Mouse (Mus musculus): ENCODE measurements around the gene Zfp574. TPM values are rescaled to one million over a fixed set of nuclear protein-coding genes. Genes with fewer than 3 reads are reported as not detected.

Gene Zfp574
- total and polyA plus RNA-seq, 3 experiments, result 16.3 to 30.2 TPM; not detected in 1

GRCm38 (mm10) chr7:25068724-25069123 is 3.6 kb upstream of the Zfp574 start:
- Histone ChIP-seq H3K27ac (ENCODE audit: control insufficient read depth, low read depth, low read length) (no peak overlapping the region), H3K27me3 (ENCODE audit: control insufficient read depth in 1 of 2, insufficient read depth in 2 of 2, low read length in 2 of 2) (no peaks in the 10 kb centered on the region)
- TF ChIP-seq MYB (IDR thresholded peaks at IDR 0.05; ENCODE audit: low read depth, low read length), result no peak
- TF ChIP-seq MAFK (IDR thresholded peaks at IDR 0.05; ENCODE audit: borderline replicate concordance, low read depth, low read length), result no peak
- TF ChIP-seq ETS1 (IDR thresholded peaks at IDR 0.05; ENCODE audit: low read depth, low read length), result no peak
- TF ChIP-seq E2F4 (IDR thresholded peaks at IDR 0.05; ENCODE audit: borderline replicate concordance, low read depth, low read length), result no peak
- no peak for TF ChIP-seq GABPA (IDR thresholded peaks at IDR 0.05; ENCODE audit: low read depth, low read length)
- no peak for TF ChIP-seq MAZ (IDR thresholded peaks at IDR 0.05; ENCODE audit: low read depth, low read length)

GRCm38 (mm10) chr7:25072716-25073390 is 486 bp downstream of the Zfp574 start:
- H3K9ac ChIP-seq (ENCODE audit: control insufficient read depth, low read depth, low read length, poor library complexity, severe bottlenecking), result peak overlapping the region; percentile 79
- TF ChIP-seq POLR2AphosphoS2 (IDR thresholded peaks at IDR 0.05; ENCODE audit: low read length), result no peak
- TF ChIP-seq SIN3A (IDR thresholded peaks at IDR 0.05; ENCODE audit: low read length), result 0 out of 2 replicates have a peak, but pooled peaks have one; percentile 6
- TF ChIP-seq MAZ (IDR thresholded peaks at IDR 0.05; ENCODE audit: low read depth, low read length), result peak; percentile 18; the same call in 1 of the 2 replicates
- no peak for TF ChIP-seq EP300 (IDR thresholded peaks at IDR 0.05; ENCODE audit: low read depth in 1 of 2, low read length in 2 of 2)
- peaks cover 3 to 25% of the 10 kb centered on the region in 2 experiments; a peak in 3 of 4 replicates for H3K4me1 ChIP-seq (ENCODE audit: control insufficient read depth in 1 of 2, insufficient read depth in 2 of 2, low read length in 2 of 2)
- peaks cover 12% of the 10 kb centered on the region for H3K79me2 ChIP-seq (ENCODE audit: control insufficient read depth, insufficient read depth, low read length, poor library complexity)
- peak overlapping the region; percentile 71 to 83 for H3K4me3 ChIP-seq (ENCODE audit: control insufficient read depth in 1 of 2, insufficient read depth in 1 of 2, low read depth in 2 of 2, low read length in 2 of 2)
- peak overlapping the region; percentile 28 for H3K27ac ChIP-seq (ENCODE audit: control insufficient read depth, low read depth, low read length)
- DNase-seq (ENCODE audit: low read depth, low spot score), result peak; percentile 59
- no peaks in the 10 kb centered on the region for H3K27me3 ChIP-seq (ENCODE audit: control insufficient read depth in 1 of 2, insufficient read depth in 2 of 2, low read length in 2 of 2)
- peaks cover 0 to 11% of the 10 kb centered on the region in 2 experiments; a peak in 2 of 4 replicates for H3K36me3 ChIP-seq (ENCODE audit: control insufficient read depth in 1 of 2, insufficient read depth in 2 of 2, low read length in 2 of 2)
- H3K9me3 ChIP-seq (replicated peaks; ENCODE audit: insufficient read depth, low read length), result no peaks in the 10 kb centered on the region

More at GRCm38 (mm10) chr7:25068724-25069123, 3.6 kb upstream of the Zfp574 start:
- no peak overlapping the region for H3K4me3 ChIP-seq (ENCODE audit: control insufficient read depth in 1 of 2, insufficient read depth in 1 of 2, low read depth in 2 of 2, low read length in 2 of 2)
- H3K36me3 ChIP-seq (ENCODE audit: control insufficient read depth in 1 of 2, insufficient read depth in 2 of 2, low read length in 2 of 2), result peaks cover 0 to 3% of the 10 kb centered on the region in 2 experiments; a peak in 2 of 4 replicates
- no peak for DNase-seq (ENCODE audit: low read depth, low spot score)
- H3K9ac ChIP-seq (ENCODE audit: control insufficient read depth, low read depth, low read length, poor library complexity, severe bottlenecking), result no peak overlapping the region
- H3K79me2 ChIP-seq (ENCODE audit: control insufficient read depth, insufficient read depth, low read length, poor library complexity), result peaks cover 3% of the 10 kb centered on the region; the same call in 1 of the 2 replicates
- H3K4me1 ChIP-seq (ENCODE audit: control insufficient read depth in 1 of 2, insufficient read depth in 2 of 2, low read length in 2 of 2), result peaks cover 0 to 7% of the 10 kb centered on the region in 2 experiments; a peak in 2 of 4 replicates
- H3K9me3 ChIP-seq (replicated peaks; ENCODE audit: insufficient read depth, low read length), result no peaks in the 10 kb centered on the region

- no peaks in the 10 kb centered on the region for H3K27me3 ChIP-seq (ENCODE audit: control insufficient read depth in 1 of 2, insufficient read depth in 2 of 2, low read length in 2 of 2)
- H3K9me3 ChIP-seq (replicated peaks; ENCODE audit: insufficient read depth, low read length), result no peaks in the 10 kb centered on the region
- DNase-seq (ENCODE audit: low read depth, low spot score), result no peak
- H3K27ac ChIP-seq (ENCODE audit: control insufficient read depth, low read depth, low read length), result no peak overlapping the region
- H3K9ac ChIP-seq (ENCODE audit: control insufficient read depth, low read depth, low read length, poor library complexity, severe bottlenecking), result no peak overlapping the region
- peaks cover 8 to 34% of the 10 kb centered on the region in 2 experiments for H3K4me1 ChIP-seq (ENCODE audit: control insufficient read depth in 1 of 2, insufficient read depth in 2 of 2, low read length in 2 of 2)
- no peak for TF ChIP-seq MAZ (IDR thresholded peaks at IDR 0.05; ENCODE audit: low read depth, low read length)
- TF ChIP-seq MXI1 (IDR thresholded peaks at IDR 0.05; ENCODE audit: low read depth, low read length), result no peak
- TF ChIP-seq NELFE (IDR thresholded peaks at IDR 0.05; ENCODE audit: low read depth, low read length), result no peak
- no peak for TF ChIP-seq BHLHE40 (IDR thresholded peaks at IDR 0.05; ENCODE audit: borderline replicate concordance, low read depth, low read length)
- TF ChIP-seq TAL1 (IDR thresholded peaks at IDR 0.05; ENCODE audit: low read length), result no peak
- no peak for TF ChIP-seq POLR2A (IDR thresholded peaks at IDR 0.05; ENCODE audit: control insufficient read depth in 1 of 2, insufficient read depth in 1 of 2, low read depth in 1 of 2, low read length in 2 of 2, poor library complexity in 1 of 2)
- H3K79me2 ChIP-seq (ENCODE audit: control insufficient read depth, insufficient read depth, low read length, poor library complexity), result peaks cover 23% of the 10 kb centered on the region
- peaks cover 0 to 20% of the 10 kb centered on the region in 2 experiments; a peak in 2 of 4 replicates for H3K36me3 ChIP-seq (ENCODE audit: control insufficient read depth in 1 of 2, insufficient read depth in 2 of 2, low read length in 2 of 2)
- no peak overlapping the region for H3K4me3 ChIP-seq (ENCODE audit: control insufficient read depth in 1 of 2, insufficient read depth in 1 of 2, low read depth in 2 of 2, low read length in 2 of 2)
Measured at GRCm38 (mm10) chr7:25073924-25074323, 1.6 kb downstream of the Zfp574 start.

Data from MEL (cell line).